ENCODE assay signal across 27 mouse cellular contexts in the genomic region with DNA sequence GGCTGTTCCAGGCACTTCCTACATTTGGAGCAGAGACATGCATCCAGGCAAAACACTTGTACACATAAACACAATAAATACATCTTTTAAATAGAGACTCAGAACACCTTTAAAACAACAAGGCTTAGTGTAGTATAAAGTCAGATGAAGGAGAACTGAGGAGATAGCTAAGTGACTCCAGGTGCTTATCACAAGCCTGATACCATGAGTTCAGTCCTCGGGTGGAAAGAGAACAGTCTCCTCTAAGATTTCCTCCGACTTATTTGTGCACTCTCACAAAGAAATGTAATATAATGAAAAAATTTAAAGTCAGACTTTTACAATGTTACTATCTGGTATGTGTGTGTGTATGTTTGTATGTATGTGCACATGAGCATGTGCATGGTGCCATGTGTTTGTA. TPM values are rescaled to one million over a fixed set of nuclear protein-coding genes. Genes with fewer than 3 reads are reported as not detected.
DNase-seq lines count a peak whose midpoint lies in the region; ATAC-seq and TF ChIP-seq lines count a peak whose summit lies in the region.
"Had no signal": no experiment of that assay in that cellular context is flagged by ENCODE, and none has a peak within 500 bp of the region (broad histone marks: within the 10 kb centered on the region; RNA-seq: fewer than 3 reads in every experiment).

No protein-coding gene starts in this region.

- H3K9me3 ChIP-seq in liver, embryonic 13.5 days (replicated peaks), result no peaks in the 10 kb centered on the region
- H3K9me3 ChIP-seq in liver, embryonic 14.5 days (ENCODE audit: control insufficient read depth, low read length), result no peaks in the 10 kb centered on the region
- no peaks in the 10 kb centered on the region for H3K9me3 ChIP-seq in liver, postnatal 0 days (ENCODE audit: low read length)
- H3K9me3 ChIP-seq in midbrain, embryonic 15.5 days, result no peaks in the 10 kb centered on the region
- H3K9me3 ChIP-seq: forebrain, embryonic 12.5 days; forebrain, embryonic 15.5 days; G1E; heart, embryonic 12.5 days; heart, embryonic 15.5 days; hindbrain, embryonic 10.5 days; hindbrain, embryonic 13.5 days had no signal

- no peak for TF ChIP-seq CTCF in liver, embryonic 14.5 days (IDR thresholded peaks at IDR 0.05; ENCODE audit: low read depth)
- no peak for TF ChIP-seq CTCF in liver, postnatal 0 days (IDR thresholded peaks at IDR 0.05; ENCODE audit: low read depth)

- ATAC-seq in liver, embryonic 13.5 days (ENCODE audit: low read depth), result 0 out of 2 replicates have a peak, but pooled peaks have one; percentile 64
- peak; percentile 57; the same call in 1 of the 2 replicates for ATAC-seq in liver, embryonic 14.5 days (ENCODE audit: insufficient read depth)
- no peak for ATAC-seq in liver, postnatal 0 days
- no peak for ATAC-seq in midbrain, embryonic 15.5 days (replicated peaks)
- ATAC-seq: forebrain, embryonic 15.5 days; hindbrain, embryonic 16.5 days had no signal

- peak overlapping the region; percentile 51 for H3K27ac ChIP-seq in liver, embryonic 13.5 days
- peak overlapping the region; percentile 39; the same call in 1 of the 2 replicates for H3K27ac ChIP-seq in liver, embryonic 14.5 days
- no peak overlapping the region for H3K27ac ChIP-seq in liver, postnatal 0 days (ENCODE audit: low read depth)
- no peak overlapping the region for H3K27ac ChIP-seq in midbrain, embryonic 15.5 days
- H3K27ac ChIP-seq: forebrain, embryonic 12.5 days; forebrain, embryonic 15.5 days; heart, embryonic 15.5 days; hindbrain, embryonic 10.5 days; hindbrain, embryonic 13.5 days had no signal

- DNase-seq in liver, embryonic 13.5 days, result no peak
- no peak for DNase-seq in liver
- peak in 1 of 3 experiments; percentile 48 for DNase-seq in liver, embryonic 14.5 days (ENCODE audit: low read depth in 3 of 3, low spot score in 3 of 3)
- DNase-seq in liver, postnatal 0 days, result no peak
- no peak for DNase-seq in right cerebral cortex, adult 18-20 months
- no peak for DNase-seq in testis, postnatal 10 days (ENCODE audit: low spot score)
- DNase-seq: adrenal gland, adult 2 months; adrenal gland, postnatal 14 days; B cell, adult 2 months; cerebellum, adult 11 months; cerebellum, adult 2 months; cerebellum, adult 9-11 months; cerebellum, postnatal 25 days; gastrocnemius, postnatal 25 days; heart, adult 18-20 months; heart, postnatal 10 days; heart, postnatal 36 days had no signal

- H3K4me3 ChIP-seq in liver, embryonic 13.5 days (replicated peaks), result no peak overlapping the region
- no peak overlapping the region for H3K4me3 ChIP-seq in liver, embryonic 14.5 days (ENCODE audit: insufficient read depth in 1 of 2, low read depth in 2 of 2, low read length in 2 of 2)
- H3K4me3 ChIP-seq in liver, postnatal 0 days (ENCODE audit: low read depth, low read length), result no peak overlapping the region
- no peak overlapping the region for H3K4me3 ChIP-seq in midbrain, embryonic 15.5 days
- H3K4me3 ChIP-seq: forebrain, embryonic 12.5 days; forebrain, embryonic 15.5 days; heart, embryonic 12.5 days; heart, embryonic 15.5 days; hindbrain, embryonic 10.5 days; hindbrain, embryonic 13.5 days had no signal

- H3K4me1 ChIP-seq in liver, embryonic 13.5 days (replicated peaks), result peaks cover 65% of the 10 kb centered on the region
- H3K4me1 ChIP-seq in liver, embryonic 14.5 days (replicated peaks; ENCODE audit: control insufficient read depth in 2 of 2, insufficient read depth in 2 of 2, low read length in 1 of 2), result peaks cover 36 to 37% of the 10 kb centered on the region in 2 experiments
- H3K4me1 ChIP-seq in liver, postnatal 0 days (ENCODE audit: insufficient read depth), result peaks cover 21% of the 10 kb centered on the region
- H3K4me1 ChIP-seq in midbrain, embryonic 15.5 days, result no peaks in the 10 kb centered on the region; the same call in 1 of the 2 replicates
- H3K4me1 ChIP-seq: hindbrain, embryonic 13.5 days had no signal

- 0 out of 2 replicates have a peak overlapping the region, but pooled peaks have one; percentile 11 for H3K4me2 ChIP-seq in liver, embryonic 13.5 days
- H3K4me2 ChIP-seq in liver, embryonic 14.5 days (ENCODE audit: low read depth), result peak overlapping the region; percentile 19
- no peak overlapping the region for H3K4me2 ChIP-seq in liver, postnatal 0 days (ENCODE audit: low read depth, low read length)
- H3K4me2 ChIP-seq in midbrain, embryonic 15.5 days, result no peak overlapping the region
- H3K4me2 ChIP-seq: forebrain, embryonic 12.5 days; forebrain, embryonic 15.5 days; heart, embryonic 12.5 days; heart, embryonic 15.5 days; hindbrain, embryonic 13.5 days had no signal

- no peaks in the 10 kb centered on the region for H3K27me3 ChIP-seq in liver, embryonic 13.5 days
- H3K27me3 ChIP-seq in liver, embryonic 14.5 days (ENCODE audit: control insufficient read depth, insufficient read depth, low read length), result no peaks in the 10 kb centered on the region
- H3K27me3 ChIP-seq in liver, postnatal 0 days (ENCODE audit: insufficient read depth, low read length), result no peaks in the 10 kb centered on the region
- H3K27me3 ChIP-seq in midbrain, embryonic 15.5 days (replicated peaks), result no peaks in the 10 kb centered on the region
- H3K27me3 ChIP-seq: CH12.LX; forebrain, embryonic 12.5 days; forebrain, embryonic 15.5 days; heart, embryonic 12.5 days; heart, embryonic 15.5 days; hindbrain, embryonic 13.5 days had no signal

- H3K9ac ChIP-seq in liver, embryonic 13.5 days, result no peak overlapping the region
- no peak overlapping the region for H3K9ac ChIP-seq in liver, embryonic 14.5 days (replicated peaks)
- no peak overlapping the region for H3K9ac ChIP-seq in liver, postnatal 0 days (replicated peaks)
- H3K9ac ChIP-seq in midbrain, embryonic 15.5 days, result no peak overlapping the region
- H3K9ac ChIP-seq: forebrain, embryonic 12.5 days; forebrain, embryonic 15.5 days; heart, embryonic 12.5 days; heart, embryonic 15.5 days; hindbrain, embryonic 13.5 days had no signal

- TF ChIP-seq EP300 in liver, embryonic 14.5 days (IDR thresholded peaks at IDR 0.05; ENCODE audit: low read depth), result peak; percentile 68
- TF ChIP-seq EP300 in liver, postnatal 0 days (IDR thresholded peaks at IDR 0.05; ENCODE audit: low read depth), result peak; percentile 66

- WGBS in liver, embryonic 13.5 days (ENCODE audit: insufficient replicate concordance), result 20% methylated on average over 2 of the region's 2 CpGs
- WGBS in liver, embryonic 14.5 days (ENCODE audit: insufficient replicate concordance), result 13% methylated on average over 2 of the region's 2 CpGs
- 48% methylated on average over 2 of the region's 2 CpGs for WGBS in liver, postnatal 0 days (ENCODE audit: insufficient replicate concordance)
- 73% methylated on average over 2 of the region's 2 CpGs for WGBS in midbrain, embryonic 15.5 days

- no peaks in the 10 kb centered on the region for H3K36me3 ChIP-seq in liver, embryonic 13.5 days
- no peaks in the 10 kb centered on the region for H3K36me3 ChIP-seq in liver, embryonic 14.5 days (replicated peaks; ENCODE audit: control insufficient read depth, insufficient read depth, low read depth)
- H3K36me3 ChIP-seq in liver, postnatal 0 days (replicated peaks; ENCODE audit: insufficient read depth, low read length), result peaks cover 6% of the 10 kb centered on the region; the same call in 1 of the 2 replicates
- H3K36me3 ChIP-seq in midbrain, embryonic 15.5 days (replicated peaks), result no peaks in the 10 kb centered on the region
- H3K36me3 ChIP-seq: forebrain, embryonic 12.5 days; forebrain, embryonic 15.5 days; heart, embryonic 12.5 days; heart, embryonic 15.5 days; hindbrain, embryonic 10.5 days; hindbrain, embryonic 13.5 days had no signal

RNA-seq across cellular contexts. Expression of a gene that starts 6.4 kb away (rescaled TPM):
- polyA plus RNA-seq in liver, embryonic 13.5 days (2015; fragmentation: Nextera tagmentation; extraction: Ambion mirVana), result 2.2 and 2.3 TPM in 2 replicates
- 1.2 and 1.3 TPM in 2 replicates for polyA plus RNA-seq in liver, embryonic 14.5 days (2012; rRNA removed)
- polyA plus RNA-seq in liver, embryonic 14.5 days (2014; fragmentation: Nextera tagmentation; extraction: Ambion mirVana), result 2.8 and 3.2 TPM in 2 replicates
- polyA plus RNA-seq in liver, postnatal 0 days (2015; fragmentation: Nextera tagmentation; extraction: Ambion mirVana), result 5.8 and 7.5 TPM in 2 replicates
- 11.8 and 14.8 TPM in 2 replicates for polyA plus RNA-seq in midbrain, embryonic 15.5 days (2015; fragmentation: Nextera tagmentation; extraction: Ambion mirVana)

RNA-seq across cellular contexts. Expression of a gene that starts 58.8 kb away (rescaled TPM):
- 192 and 194 TPM in 2 replicates for polyA plus RNA-seq in liver, embryonic 13.5 days (2015; fragmentation: Nextera tagmentation; extraction: Ambion mirVana)
- 99.3 and 118 TPM in 2 replicates for polyA plus RNA-seq in liver, embryonic 14.5 days (2012; rRNA removed)
- polyA plus RNA-seq in liver, embryonic 14.5 days (2014; fragmentation: Nextera tagmentation; extraction: Ambion mirVana), result 204 and 209 TPM in 2 replicates
- polyA plus RNA-seq in liver, postnatal 0 days (2015; fragmentation: Nextera tagmentation; extraction: Ambion mirVana), result 122 and 126 TPM in 2 replicates
- polyA plus RNA-seq in midbrain, embryonic 15.5 days (2015; fragmentation: Nextera tagmentation; extraction: Ambion mirVana), result 82.7 and 89.4 TPM in 2 replicates

RNA-seq across cellular contexts. Expression of a gene that starts 59.1 kb away (rescaled TPM):
- 26.9 and 28.6 TPM in 2 replicates for polyA plus RNA-seq in liver, embryonic 13.5 days (2015; fragmentation: Nextera tagmentation; extraction: Ambion mirVana)
- 10.5 and 13.7 TPM in 2 replicates for polyA plus RNA-seq in liver, embryonic 14.5 days (2012; rRNA removed)
- polyA plus RNA-seq in liver, embryonic 14.5 days (2014; fragmentation: Nextera tagmentation; extraction: Ambion mirVana), result 15.0 and 18.8 TPM in 2 replicates
- polyA plus RNA-seq in liver, postnatal 0 days (2015; fragmentation: Nextera tagmentation; extraction: Ambion mirVana), result 18.6 and 19.7 TPM in 2 replicates
- 60.6 and 61.5 TPM in 2 replicates for polyA plus RNA-seq in midbrain, embryonic 15.5 days (2015; fragmentation: Nextera tagmentation; extraction: Ambion mirVana)

Comparison
In these comparisons a context has a peak if more than half of its experiments do, and no peak if none do; other contexts are left out.
1. ATAC-seq: peak in liver, embryonic 13.5 days (single experiment) and liver, embryonic 14.5 days (single experiment); none in liver, postnatal 0 days (single experiment) and midbrain, embryonic 15.5 days (single experiment).
2. H3K27ac ChIP-seq: peak in liver, embryonic 13.5 days (single experiment) and liver, embryonic 14.5 days (single experiment); none in liver, postnatal 0 days (single experiment) and midbrain, embryonic 15.5 days (single experiment).
3. H3K4me2 ChIP-seq: peak in liver, embryonic 13.5 days (single experiment) and liver, embryonic 14.5 days (single experiment); none in liver, postnatal 0 days (single experiment) and midbrain, embryonic 15.5 days (single experiment).